Mouse (Mus musculus) B cell, adult (primary cell): ENCODE data around the gene Tbrg4. TPM values are rescaled to one million over a fixed set of nuclear protein-coding genes. Genes with fewer than 3 reads are reported as not detected.

Source experiments
- total RNA-seq: library from RNA; stranded (reverse); gene quantifications from 4 replicates; pipeline ENCODE4 v1.2.4, GENCODE M21; 2023; ENCODE audit not compliant: inconsistent age

Gene Tbrg4
- 132 to 146 TPM (median 142 TPM) in 4 replicates for total RNA-seq

DNA sequence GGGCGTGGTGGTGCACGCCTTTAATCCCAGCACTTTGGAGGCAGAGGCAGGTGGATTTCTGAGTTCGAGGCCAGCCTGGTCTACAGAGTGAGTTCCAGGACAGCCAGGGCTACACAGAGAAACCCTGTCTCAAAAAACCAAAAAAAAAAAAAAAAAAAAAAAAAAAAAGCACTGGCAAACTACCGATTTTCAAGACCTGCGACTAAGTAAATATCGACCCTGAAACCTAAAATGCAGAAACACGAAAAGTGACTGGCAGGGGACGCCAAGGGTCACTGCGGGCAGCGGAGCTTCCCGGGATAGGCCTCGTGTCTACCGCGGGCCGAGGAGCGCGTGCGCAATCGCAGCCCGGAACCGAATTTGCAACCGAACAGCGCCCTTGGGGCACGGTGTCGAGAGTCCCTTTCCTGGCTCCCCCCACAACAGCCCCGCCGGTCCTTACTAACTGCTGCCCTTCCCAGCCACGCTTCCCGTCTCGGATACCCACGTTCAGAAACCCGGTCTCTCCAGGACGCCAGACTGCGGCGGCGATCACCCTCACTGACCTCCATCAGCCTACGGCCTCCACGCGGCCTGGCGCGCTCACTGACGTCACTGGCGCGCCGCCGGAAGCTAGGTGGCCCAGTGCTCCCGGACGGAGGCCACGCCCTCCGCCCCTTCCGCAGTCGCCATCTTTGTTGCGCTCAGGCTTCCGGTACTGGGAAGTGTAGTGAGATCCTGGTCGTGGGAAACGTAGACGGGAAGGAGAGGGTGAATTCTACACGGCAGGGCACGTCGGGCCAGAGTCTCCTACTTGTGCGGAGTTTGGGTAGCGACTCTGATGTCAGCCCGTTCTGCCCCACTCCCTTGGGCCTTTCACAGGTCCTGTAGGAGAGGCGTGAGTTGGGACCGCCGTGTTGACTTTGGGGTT is at the start of gene Tbrg4:
Gene Tbrg4, minus strand, starts transcription at position 590 of the 910 bp plus-strand sequence.

GRCm38 (mm10) chr11:6658271-6658670 is 32.4 kb upstream of the Tbrg4 start, which contains the start of gene Ramp3:
Gene Ramp3 (plus strand): TSS chr11:6658521.

GRCm38 (mm10) chr11:6638537-6638936 is 12.7 kb upstream of the Tbrg4 start, which contains the start of gene Wap:
Gene Wap (minus strand): TSS chr11:6638637.

GRCm38 (mm10) chr11:6605491-6606399 is 20.1 kb downstream of the Tbrg4 start, which contains the start of gene Nacad:
Gene Nacad (minus strand): TSS chr11:6606053.

Other genes starting within 250 kb of the Tbrg4 start
- 156 to 179 TPM (median 172 TPM) in 4 replicates for gene Zmiz2, start 237.0 kb downstream of the Tbrg4 start, total RNA-seq
- 1,109 to 1,160 TPM (median 1,157 TPM) in 4 replicates for gene Ppia, start 210.6 kb downstream of the Tbrg4 start, total RNA-seq
- 48.2 to 60.5 TPM (median 58.2 TPM) in 4 replicates for gene H2afv, start 181.6 kb downstream of the Tbrg4 start, total RNA-seq
- gene Purb, start 150.2 kb downstream of the Tbrg4 start, total RNA-seq: 76.5 to 81.5 TPM (median 78.9 TPM) in 4 replicates
- gene Myo1g, start 105.1 kb downstream of the Tbrg4 start, total RNA-seq: 291 to 316 TPM (median 300 TPM) in 4 replicates
- gene Ccm2, start 79.2 kb downstream of the Tbrg4 start, total RNA-seq: 257 to 287 TPM (median 265 TPM) in 4 replicates
- gene Nacad, start 20.0 kb downstream of the Tbrg4 start, total RNA-seq: 0.39 to 0.58 TPM (median 0.45 TPM) in 4 replicates
- gene Wap, start 12.6 kb upstream of the Tbrg4 start, total RNA-seq: not detected in 4 replicates
- not detected in 4 replicates for gene Ramp3, start 32.5 kb upstream of the Tbrg4 start, total RNA-seq
- gene Gm11983, start 211.6 kb upstream of the Tbrg4 start, total RNA-seq: not detected in 4 replicates